In genomic region chr11:94163005-94163767, GRCm38 (mm10) we compare ENCODE assay signal across 14 mouse cellular contexts. TPM values are rescaled to one million over a fixed set of nuclear protein-coding genes. Genes with fewer than 3 reads are reported as not detected.
DNase-seq lines count a peak whose midpoint lies in the region; ATAC-seq and TF ChIP-seq lines count a peak whose summit lies in the region.
"Had no signal": no experiment of that assay in that cellular context is flagged by ENCODE, and none has a peak within 500 bp of the region (broad histone marks: within the 10 kb centered on the region; RNA-seq: fewer than 3 reads in every experiment).

No protein-coding gene starts in this region.

- H3K36me3 ChIP-seq in forebrain, embryonic 13.5 days (ENCODE audit: poor library complexity, severe bottlenecking): no peaks in the 10 kb centered on the region
- H3K36me3 ChIP-seq in forebrain, embryonic 16.5 days (ENCODE audit: control insufficient read depth, insufficient read depth): no peaks in the 10 kb centered on the region
- no peaks in the 10 kb centered on the region for H3K36me3 ChIP-seq in midbrain, embryonic 10.5 days
- no peaks in the 10 kb centered on the region for H3K36me3 ChIP-seq in midbrain, postnatal 0 days (ENCODE audit: insufficient read depth, low read length)
- H3K36me3 ChIP-seq in forebrain, embryonic 15.5 days: no peaks in the 10 kb centered on the region
- H3K36me3 ChIP-seq: heart, embryonic 12.5 days had no signal

- DNase-seq in midbrain, embryonic 10.5 days (ENCODE audit: low spot score): no peak
- no peak for DNase-seq in midbrain, postnatal 0 days (ENCODE audit: low spot score)
- peak; percentile 91 for DNase-seq in R1 (ENCODE audit: low read depth, low spot score)
- no peak for DNase-seq in thymus, postnatal 4 days
- DNase-seq in gastrocnemius, adult 8-10 months (ENCODE audit: low spot score in 2 of 2): no peak
- DNase-seq: cerebellum, adult 9-10 months; gastrocnemius, postnatal 10 days; lung, embryonic 14.5 days; spleen, adult 18-20 months had no signal

- no peaks in the 10 kb centered on the region for H3K27me3 ChIP-seq in forebrain, embryonic 13.5 days
- no peaks in the 10 kb centered on the region for H3K27me3 ChIP-seq in forebrain, embryonic 16.5 days (replicated peaks; ENCODE audit: control insufficient read depth, insufficient read depth, low read length)
- H3K27me3 ChIP-seq in midbrain, embryonic 10.5 days (ENCODE audit: low read depth, poor library complexity, severe bottlenecking): no peaks in the 10 kb centered on the region
- H3K27me3 ChIP-seq in midbrain, postnatal 0 days (ENCODE audit: insufficient read depth, low read length): no peaks in the 10 kb centered on the region
- H3K27me3 ChIP-seq in forebrain, embryonic 15.5 days: no peaks in the 10 kb centered on the region
- H3K27me3 ChIP-seq: heart, embryonic 12.5 days had no signal

- ATAC-seq in forebrain, embryonic 13.5 days: no peak
- ATAC-seq in forebrain, embryonic 16.5 days: no peak
- ATAC-seq in midbrain, postnatal 0 days (ENCODE audit: low FRiP score): no peak
- no peak for ATAC-seq in forebrain, embryonic 15.5 days (replicated peaks)

- H3K4me2 ChIP-seq in forebrain, embryonic 13.5 days: no peak overlapping the region
- no peak overlapping the region for H3K4me2 ChIP-seq in forebrain, embryonic 16.5 days (ENCODE audit: low read length)
- no peak overlapping the region for H3K4me2 ChIP-seq in midbrain, postnatal 0 days (ENCODE audit: low read depth, low read length, poor library complexity, severe bottlenecking)
- H3K4me2 ChIP-seq in forebrain, embryonic 15.5 days (replicated peaks): no peak overlapping the region
- H3K4me2 ChIP-seq: heart, embryonic 12.5 days; lung, embryonic 14.5 days had no signal

- no peak overlapping the region for H3K4me3 ChIP-seq in forebrain, embryonic 13.5 days
- H3K4me3 ChIP-seq in forebrain, embryonic 16.5 days (replicated peaks; ENCODE audit: low read length): no peak overlapping the region
- no peak overlapping the region for H3K4me3 ChIP-seq in midbrain, embryonic 10.5 days
- no peak overlapping the region for H3K4me3 ChIP-seq in midbrain, postnatal 0 days (ENCODE audit: low read depth, low read length)
- no peak overlapping the region for H3K4me3 ChIP-seq in forebrain, embryonic 15.5 days
- H3K4me3 ChIP-seq: heart, embryonic 12.5 days had no signal

- 71% methylated on average over 9 of the region's 9 CpGs for WGBS in forebrain, embryonic 13.5 days
- WGBS in forebrain, embryonic 16.5 days: 72% methylated on average over 9 of the region's 9 CpGs
- WGBS in midbrain, embryonic 10.5 days: 73% methylated on average over 9 of the region's 9 CpGs
- WGBS in midbrain, postnatal 0 days: 66% methylated on average over 9 of the region's 9 CpGs
- WGBS in forebrain, embryonic 15.5 days: 73% methylated on average over 9 of the region's 9 CpGs

- TF ChIP-seq CTCF in midbrain, postnatal 0 days (IDR thresholded peaks at IDR 0.05): no peak

- H3K9ac ChIP-seq in forebrain, embryonic 13.5 days: no peak overlapping the region
- no peak overlapping the region for H3K9ac ChIP-seq in forebrain, embryonic 16.5 days (replicated peaks; ENCODE audit: low read depth, low read length)
- no peak overlapping the region for H3K9ac ChIP-seq in midbrain, postnatal 0 days (replicated peaks; ENCODE audit: low read length, poor library complexity, severe bottlenecking)
- H3K9ac ChIP-seq in forebrain, embryonic 15.5 days (replicated peaks): no peak overlapping the region
- H3K9ac ChIP-seq: heart, embryonic 12.5 days; lung, embryonic 14.5 days had no signal

- peak overlapping the region; percentile 33; the same call in 1 of the 2 replicates for H3K27ac ChIP-seq in forebrain, embryonic 13.5 days
- H3K27ac ChIP-seq in forebrain, embryonic 16.5 days (ENCODE audit: low read length): no peak overlapping the region
- H3K27ac ChIP-seq in midbrain, embryonic 10.5 days (replicated peaks): peak overlapping the region; percentile 73
- no peak overlapping the region for H3K27ac ChIP-seq in midbrain, postnatal 0 days (ENCODE audit: low read depth, low read length)
- 0 out of 2 replicates have a peak overlapping the region, but pooled peaks have one; percentile 8 for H3K27ac ChIP-seq in forebrain, embryonic 15.5 days (replicated peaks)
- H3K27ac ChIP-seq: kidney, postnatal 0 days had no signal

- peaks cover 49% of the 10 kb centered on the region for H3K4me1 ChIP-seq in forebrain, embryonic 13.5 days
- peaks cover 34% of the 10 kb centered on the region for H3K4me1 ChIP-seq in forebrain, embryonic 16.5 days (replicated peaks; ENCODE audit: control insufficient read depth, insufficient read depth, low read length)
- H3K4me1 ChIP-seq in midbrain, embryonic 10.5 days: peaks cover 56% of the 10 kb centered on the region
- peaks cover 26% of the 10 kb centered on the region for H3K4me1 ChIP-seq in midbrain, postnatal 0 days (ENCODE audit: insufficient read depth, low read length)
- peaks cover 43% of the 10 kb centered on the region for H3K4me1 ChIP-seq in forebrain, embryonic 15.5 days

- no peaks in the 10 kb centered on the region for H3K9me3 ChIP-seq in forebrain, embryonic 13.5 days (replicated peaks)
- no peaks in the 10 kb centered on the region for H3K9me3 ChIP-seq in forebrain, embryonic 16.5 days (ENCODE audit: control insufficient read depth, low read length)
- no peaks in the 10 kb centered on the region for H3K9me3 ChIP-seq in midbrain, embryonic 10.5 days (replicated peaks)
- no peaks in the 10 kb centered on the region for H3K9me3 ChIP-seq in midbrain, postnatal 0 days (ENCODE audit: low read length)
- H3K9me3 ChIP-seq in forebrain, embryonic 15.5 days: no peaks in the 10 kb centered on the region
- H3K9me3 ChIP-seq: heart, embryonic 12.5 days had no signal

RNA-seq across cellular contexts. Expression of gene Tob1, which starts 48.1 kb away (rescaled TPM):
- polyA plus RNA-seq in forebrain, embryonic 13.5 days (2015; fragmentation: Nextera tagmentation; extraction: Ambion mirVana): 39.0 and 41.0 TPM in 2 replicates
- polyA plus RNA-seq in forebrain, embryonic 16.5 days (2015; fragmentation: Nextera tagmentation; extraction: Ambion mirVana): 35.1 and 46.0 TPM in 2 replicates
- 18.4 and 21.6 TPM in 2 replicates for polyA plus RNA-seq in midbrain, embryonic 10.5 days (2016; fragmentation: Nextera tagmentation; extraction: Ambion mirVana)
- 15.6 and 20.4 TPM in 2 replicates for total RNA-seq in midbrain, postnatal 0 days (2014; rRNA removed)
- polyA plus RNA-seq in midbrain, postnatal 0 days (2015; fragmentation: Nextera tagmentation; extraction: Ambion mirVana): 25.5 and 27.9 TPM in 2 replicates
- polyA plus RNA-seq in forebrain, embryonic 15.5 days (2015; fragmentation: Nextera tagmentation; extraction: Ambion mirVana): 45.8 and 46.5 TPM in 2 replicates
- total RNA-seq in gastrocnemius, adult 8-10 months (2022): 100 to 1,000 TPM; 196 to 240 (median 221) TPM

Comparison
In these comparisons a context has a peak if more than half of its experiments do, and no peak if none do; other contexts are left out.
1. H3K27ac ChIP-seq: peak in forebrain, embryonic 13.5 days (single experiment), midbrain, embryonic 10.5 days (single experiment) and forebrain, embryonic 15.5 days (single experiment); none in forebrain, embryonic 16.5 days (single experiment) and midbrain, postnatal 0 days (single experiment).